Mouse (Mus musculus) cerebellum, adult 9-11 months (tissue): ENCODE results near the gene Cyp2u1.

Source experiments
- DNase-seq: peaks from one replicate; pipeline ENCODE4 v3.0.0; 2022

Gene Cyp2u1

DNA sequence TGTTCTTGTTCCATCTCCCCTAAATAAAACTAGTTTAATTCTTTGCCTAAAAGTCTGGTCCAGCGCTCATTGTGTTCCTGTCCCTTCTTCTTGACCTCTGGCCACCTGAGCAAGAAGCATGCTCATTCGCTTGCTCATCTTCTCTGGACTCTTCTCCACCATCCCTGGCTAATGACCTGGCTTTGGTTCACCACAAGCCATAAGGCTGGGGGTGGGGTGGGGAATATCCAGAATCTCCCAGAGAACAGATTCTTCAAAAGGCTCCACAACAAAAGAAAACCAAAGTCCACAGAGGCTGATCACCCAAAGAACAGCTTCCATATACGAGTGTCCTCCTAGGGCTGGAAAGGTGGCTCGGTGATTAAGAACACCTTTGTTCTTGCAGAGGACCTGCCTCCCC, 48.0 kb downstream of the Cyp2u1 start:
- DNase-seq, result no peak

DNA sequence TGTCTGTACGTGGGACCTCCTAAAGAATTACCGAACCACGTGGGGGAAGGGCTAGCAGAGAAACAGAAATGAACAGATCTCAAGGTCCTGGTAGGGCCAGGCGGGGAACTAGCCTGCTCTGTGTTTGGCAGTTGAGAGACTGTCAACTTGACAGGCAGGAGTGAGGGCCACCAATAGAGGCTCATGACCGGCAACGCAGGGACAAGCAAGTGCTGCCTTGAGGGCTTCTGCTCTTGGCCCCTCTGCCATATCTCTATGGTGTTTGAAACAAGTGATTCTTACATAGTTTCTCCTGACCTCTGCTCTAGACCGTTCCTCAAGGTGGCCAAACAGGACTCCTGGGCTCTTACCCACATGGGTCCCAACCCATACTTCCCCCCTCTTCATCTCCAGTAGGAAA, 51.4 kb downstream of the Cyp2u1 start:
- no peak for DNase-seq

DNA sequence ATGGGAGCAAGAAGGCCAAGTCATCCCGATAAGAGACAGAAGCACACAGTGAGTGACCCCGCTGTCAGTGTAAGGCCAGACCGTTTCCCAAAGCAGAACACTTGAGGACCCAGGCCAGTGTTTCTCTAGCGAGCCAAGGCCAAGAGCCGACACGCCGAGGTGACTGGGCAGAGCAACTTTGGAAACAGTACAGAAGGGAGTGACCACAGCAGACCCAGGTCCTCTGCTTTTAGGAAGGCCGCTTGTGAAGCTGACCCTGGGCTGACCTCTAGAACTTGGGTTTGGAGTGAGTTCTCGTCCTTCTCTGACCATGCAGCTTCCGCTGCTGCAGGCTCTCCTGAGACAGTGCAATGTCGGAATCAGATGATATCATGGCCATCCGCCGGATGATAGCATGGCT, 52.0 kb downstream of the Cyp2u1 start:
- DNase-seq, result no peak

DNA sequence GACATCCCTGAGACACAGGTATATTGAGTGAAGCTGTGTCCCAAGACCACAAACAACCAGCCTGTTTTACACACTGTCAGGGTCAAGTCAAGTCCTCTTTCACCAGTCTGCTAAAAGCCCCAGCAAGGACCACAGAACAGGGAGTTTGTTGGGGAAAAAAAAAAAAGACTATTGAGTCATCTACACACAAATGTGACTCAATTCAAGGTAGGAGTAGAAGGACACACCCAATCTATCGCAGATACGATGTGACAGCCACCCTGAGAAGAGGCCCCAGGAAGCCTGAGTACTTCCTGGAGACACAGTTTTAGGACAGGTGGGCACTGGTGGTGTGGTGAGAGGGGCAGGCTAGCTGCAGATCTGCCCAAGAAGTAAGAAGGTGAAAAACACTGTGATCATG, 52.7 kb downstream of the Cyp2u1 start:
- no peak for DNase-seq

DNA sequence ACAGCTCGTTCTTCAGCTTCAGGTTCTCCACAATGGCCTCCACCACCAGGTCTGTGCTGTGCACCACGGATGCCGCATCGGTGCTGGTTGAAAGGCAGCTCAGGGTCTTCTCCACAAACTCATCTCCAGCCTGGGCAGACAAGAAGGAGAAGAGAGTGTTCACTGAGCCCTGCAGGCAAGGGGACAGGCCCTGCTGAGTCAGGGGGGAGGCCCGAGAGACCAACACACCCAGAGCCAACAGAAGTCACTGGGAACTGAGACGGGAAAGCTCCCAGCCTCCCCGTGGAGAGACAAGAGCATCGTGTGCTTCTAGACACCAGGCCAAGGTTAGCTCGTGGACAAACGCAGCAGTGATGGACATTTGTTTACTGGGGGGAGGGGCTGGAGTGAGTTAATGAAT, 54.6 kb downstream of the Cyp2u1 start:
- no peak for DNase-seq

DNA sequence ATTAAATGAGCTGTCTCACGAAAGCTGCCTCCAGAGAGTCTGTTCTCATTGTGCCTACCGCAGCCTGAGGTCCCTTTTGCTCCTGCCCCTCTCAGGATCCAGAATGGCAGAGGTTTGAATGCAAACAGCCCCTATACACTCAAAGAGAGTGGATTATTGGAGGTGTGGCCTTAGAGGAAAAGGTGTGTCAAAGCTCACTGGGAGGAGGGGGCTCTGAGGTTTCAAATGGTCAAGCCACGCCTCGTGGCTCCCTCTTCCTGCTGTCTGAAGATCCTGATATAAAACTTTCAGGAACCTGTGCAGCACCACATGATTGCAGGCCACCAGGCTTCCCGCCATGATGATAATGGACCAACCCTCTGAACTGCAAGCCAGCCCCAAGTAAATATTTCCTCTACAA, 55.2 kb downstream of the Cyp2u1 start:
- DNase-seq, result no peak

DNA sequence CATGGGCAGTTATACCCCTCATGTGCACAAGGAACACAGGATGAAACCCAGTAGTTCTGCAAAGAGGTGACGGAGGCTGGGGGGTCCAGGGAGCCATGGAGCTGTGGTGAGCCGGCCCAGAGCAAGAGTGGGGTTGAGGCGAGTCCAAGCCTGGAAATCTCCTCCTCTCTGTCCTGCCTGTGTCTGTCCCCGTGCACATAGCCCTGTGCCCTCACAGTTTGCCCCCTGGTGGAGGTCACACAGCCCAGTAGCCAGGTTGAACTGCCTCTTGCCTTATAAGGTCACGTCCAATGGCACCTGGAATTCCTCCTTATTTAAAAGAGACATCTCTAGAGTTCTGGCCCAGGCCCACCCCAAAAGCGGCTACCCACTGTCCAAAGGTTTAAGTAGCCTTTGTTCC, 55.6 kb downstream of the Cyp2u1 start:
- DNase-seq, result no peak

DNA sequence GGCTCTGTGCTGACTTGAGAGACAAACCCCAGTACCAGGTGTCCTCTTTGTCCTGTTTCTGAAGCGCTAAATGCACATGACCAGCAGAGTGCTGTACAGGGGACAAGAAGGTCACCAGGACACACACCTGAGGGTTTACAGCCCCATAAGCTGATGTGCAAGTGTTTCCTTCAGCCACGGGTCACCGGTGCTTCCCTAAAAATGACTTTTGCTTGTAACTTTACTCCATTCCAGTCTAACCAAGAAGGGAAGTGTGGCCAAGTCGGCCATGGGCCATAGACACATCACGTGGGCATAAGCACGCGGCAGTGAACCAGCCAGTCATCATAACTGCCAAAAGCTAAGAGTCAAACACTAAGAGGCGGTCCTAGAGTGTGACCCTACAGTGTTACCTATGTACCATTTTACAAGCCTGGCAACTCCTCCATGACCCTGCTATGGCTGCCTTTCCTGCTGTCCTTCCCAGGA, 56.4 kb downstream of the Cyp2u1 start:
- DNase-seq, result no peak

DNA sequence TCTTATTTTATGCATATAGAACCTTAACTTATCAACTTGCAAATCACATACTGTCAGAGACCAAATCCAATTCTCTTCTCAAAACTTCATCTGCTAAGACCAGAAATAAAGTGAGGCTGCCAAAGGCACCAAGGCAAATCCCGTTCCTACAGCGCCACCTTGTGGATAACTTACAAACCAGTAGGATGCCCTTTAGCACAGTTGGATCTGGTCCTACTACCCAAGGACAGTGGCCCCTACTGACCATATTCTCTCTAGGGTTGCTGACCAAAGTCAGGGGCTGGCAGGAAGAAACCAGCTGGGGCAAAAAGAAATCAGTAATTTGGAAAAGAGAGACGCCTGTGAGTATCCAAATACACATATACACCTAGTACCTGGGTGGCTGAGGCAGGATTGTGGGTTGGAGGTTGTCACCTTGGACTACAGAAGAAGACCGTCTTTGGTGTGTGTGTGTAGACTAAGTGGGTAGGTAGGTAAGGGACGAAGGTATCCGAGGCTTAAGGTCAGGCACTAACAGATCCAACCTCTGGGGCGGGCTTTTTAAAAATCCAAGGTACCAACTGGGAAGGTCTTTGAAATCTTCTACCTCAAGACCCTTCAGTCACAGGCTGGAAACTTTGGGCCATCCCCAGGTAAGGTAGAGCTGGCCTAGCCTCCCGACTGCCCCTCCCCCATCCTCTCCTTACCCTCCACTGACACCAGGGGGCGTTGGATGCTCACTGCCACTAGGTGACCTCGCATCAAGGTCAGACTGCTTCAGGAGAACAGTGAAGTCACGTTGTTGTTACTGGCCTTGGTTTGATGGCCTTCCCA, 57.1 kb downstream of the Cyp2u1 start:
- DNase-seq, result peak; percentile 19
